Mouse (Mus musculus) limb, embryonic 14.5 days (tissue): Measurements from ENCODE around the gene Dtx2. TPM values are rescaled to one million over a fixed set of nuclear protein-coding genes. Genes with fewer than 3 reads are reported as not detected.

Experiments used
- ATAC-seq: fragments of 200-750 bp; cut with Nextera tagmentation; 2 replicates; pipeline ENCODE4 v1.8.0; 2017; ENCODE audit warnings: low read depth, moderate number of reproducible peaks, moderate TSS enrichment; ENCODE audit not compliant: low FRiP score
- DNase-seq: peaks from one replicate; pipeline ENCODE4 v3.0.0-alpha.2; 2015; ENCODE audit warnings: low spot score
- H3K27ac ChIP-seq: fragments of 300-500 bp; sonication (generic); replicated peaks from 2 replicates; pipeline ENCODE4 v1.5.1; 2014; ENCODE audit warnings: low read depth, mild to moderate bottlenecking, low read length, moderate library complexity, mixed read lengths
- H3K27me3 ChIP-seq: fragments of 300-500 bp; sonication (generic); 2 replicates; pipeline ENCODE4 v1.6.1; 2014; ENCODE audit warnings: low read length, mixed read lengths; ENCODE audit not compliant: control insufficient read depth, insufficient read depth
- H3K36me3 ChIP-seq: fragments of 300-500 bp; sonication (generic); 2 replicates; pipeline ENCODE4 v1.6.1; 2014; ENCODE audit warnings: mild to moderate bottlenecking, low read length, moderate library complexity, mixed read lengths; ENCODE audit not compliant: control insufficient read depth, insufficient read depth
- H3K4me1 ChIP-seq: fragments of 300-500 bp; sonication (generic); 2 replicates; pipeline ENCODE4 v1.6.1; 2014; ENCODE audit warnings: antibody characterized with exemption, low read length, mixed read lengths; ENCODE audit not compliant: control insufficient read depth, insufficient read depth
- H3K4me2 ChIP-seq: fragments of 300-500 bp; sonication (generic); replicated peaks from 2 replicates; pipeline ENCODE4 v1.6.1; 2014; ENCODE audit warnings: low read depth, mild to moderate bottlenecking, low read length, moderate library complexity; ENCODE audit not compliant: severe bottlenecking
- H3K4me3 ChIP-seq: fragments of 300-500 bp; sonication (generic); replicated peaks from 2 replicates; pipeline ENCODE4 v1.5.1; 2014; ENCODE audit warnings: low read length
- H3K9ac ChIP-seq: fragments of 300-500 bp; sonication (generic); 2 replicates; pipeline ENCODE4 v1.6.1; 2014; ENCODE audit warnings: mild to moderate bottlenecking, low read depth, low read length, moderate library complexity; ENCODE audit not compliant: severe bottlenecking
- H3K9me3 ChIP-seq: fragments of 300-500 bp; sonication (generic); 2 replicates; pipeline ENCODE4 v1.6.1; 2016; ENCODE audit warnings: low read length; ENCODE audit not compliant: control insufficient read depth
- POLR2A ChIP-seq: fragments of 200-500 bp; IDR thresholded peaks from 2 replicates; pipeline ENCODE4 v1.8.0; 2012; ENCODE audit warnings: inconsistent platforms, mild to moderate bottlenecking, moderate library complexity, borderline replicate concordance; ENCODE audit not compliant: insufficient read depth, insufficient read length; ENCODE audit errors: extremely low read depth
- WGBS: fragments of 180-500 bp; shearing (Covaris S2); extraction: QIAGEN DNeasy Blood & Tissue Kit; methylation state at CpG from one replicate; pipeline ENCODE4 v1.1.7; 2014; 5-methylcytosine and 5-hydroxymethylcytosine counted together
- polyA plus RNA-seq, 2 experiments: library from polyadenylated mRNA; depleted of rRNA in 1 of 2; stranded (reverse) in 1 of 2; unstranded in 1 of 2; fragments of >200 nt; fragmentation: Nextera tagmentation in 1 of 2; extraction: Ambion mirVana in 1 of 2; gene quantifications; 2 replicates each; pipeline versions ENCODE4 v1.2.1 to v1.2.3; 2012 to 2014

The Dtx2 gene
- polyA plus RNA-seq, 2 experiments: 28.5 to 29.5 TPM

DNA sequence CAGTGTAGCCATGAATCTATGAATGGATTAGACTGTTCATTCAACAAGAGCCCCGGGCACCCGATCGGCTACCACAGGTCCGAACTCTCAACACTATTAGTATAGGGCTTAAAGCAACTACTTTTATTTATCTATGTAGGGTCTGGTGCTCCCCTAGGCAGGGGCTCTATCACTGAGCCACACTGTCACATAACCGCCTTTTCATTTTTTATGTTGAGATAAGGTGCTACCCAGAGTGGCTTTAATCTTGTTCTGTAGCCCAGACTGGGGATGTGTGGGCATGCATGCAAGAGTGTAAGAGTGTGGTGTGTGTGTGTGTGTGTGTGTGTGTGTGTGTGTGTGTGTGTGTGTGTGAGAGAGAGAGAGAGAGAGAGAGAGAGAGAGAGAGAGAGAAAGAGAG, 83.5 kb downstream of the Dtx2 start:
- no peak overlapping the region for H3K4me2 ChIP-seq
- DNase-seq (no peak), ATAC-seq (no peak)
- no peak overlapping the region for H3K9ac ChIP-seq
- H3K4me3 ChIP-seq: no peak overlapping the region
- H3K27me3 ChIP-seq: no peaks in the 10 kb centered on the region
- TF ChIP-seq POLR2A: no peak
- H3K4me1 ChIP-seq: 0 out of 2 replicates have a peak, but pooled peaks cover 6% of the 10 kb centered on the region
- no peaks in the 10 kb centered on the region for H3K36me3 ChIP-seq
- no peak overlapping the region for H3K27ac ChIP-seq
- no peaks in the 10 kb centered on the region for H3K9me3 ChIP-seq
- 98% methylated on average over 5 of the region's 5 CpGs for WGBS

DNA sequence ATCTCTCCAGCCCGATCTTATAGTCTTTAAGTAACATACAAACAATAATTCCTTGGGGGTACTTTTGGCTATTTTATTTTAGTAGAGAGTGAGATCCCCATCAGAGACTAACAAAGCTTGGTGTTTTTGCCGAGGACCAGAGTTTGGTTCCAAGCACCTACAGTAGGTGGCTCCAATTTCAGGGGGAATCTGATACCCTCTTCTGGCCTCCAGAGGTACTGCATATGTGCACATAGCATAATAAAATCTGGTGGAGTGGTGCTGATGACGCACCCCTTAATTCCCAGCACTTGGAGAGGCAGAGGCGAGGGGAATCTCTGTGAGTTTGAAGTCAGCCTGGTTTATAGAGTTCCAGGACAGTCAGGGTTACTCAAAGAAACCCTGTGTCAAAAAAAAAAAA, 87.7 kb downstream of the Dtx2 start:
- peaks cover 9% of the 10 kb centered on the region; the same call in 1 of the 2 replicates for H3K4me1 ChIP-seq
- DNase-seq (no peak), ATAC-seq (no peak)
- no peak overlapping the region for H3K4me2 ChIP-seq
- TF ChIP-seq POLR2A: no peak
- no peaks in the 10 kb centered on the region for H3K9me3 ChIP-seq
- H3K4me3 ChIP-seq: no peak overlapping the region
- no peak overlapping the region for H3K27ac ChIP-seq
- H3K36me3 ChIP-seq: no peaks in the 10 kb centered on the region
- 76% methylated on average over 4 of the region's 4 CpGs for WGBS
- no peaks in the 10 kb centered on the region for H3K27me3 ChIP-seq
- no peak overlapping the region for H3K9ac ChIP-seq

Other genes starting within 250 kb of the Dtx2 start
- gene Styxl1, start 216.4 kb upstream of the Dtx2 start, polyA plus RNA-seq (2012; rRNA removed): 0.08 and 0.10 TPM in 2 replicates
- gene Styxl1, start 216.4 kb upstream of the Dtx2 start, polyA plus RNA-seq (2014; fragmentation: Nextera tagmentation; extraction: Ambion mirVana): 0.15 TPM in 1 of 2 replicates, not detected in the other
- 339 and 354 TPM in 2 replicates for gene Mdh2, start 216.3 kb upstream of the Dtx2 start, polyA plus RNA-seq (2012; rRNA removed)
- gene Mdh2, start 216.3 kb upstream of the Dtx2 start, polyA plus RNA-seq (2014; fragmentation: Nextera tagmentation; extraction: Ambion mirVana): 429 and 442 TPM in 2 replicates
- 0.53 and 0.55 TPM in 2 replicates for gene Srrm3, start 187.9 kb upstream of the Dtx2 start, polyA plus RNA-seq (2012; rRNA removed)
- gene Srrm3, start 187.9 kb upstream of the Dtx2 start, polyA plus RNA-seq (2014; fragmentation: Nextera tagmentation; extraction: Ambion mirVana): 0.07 and 0.12 TPM in 2 replicates
- gene Hspb1, start 106.9 kb upstream of the Dtx2 start, polyA plus RNA-seq (2012; rRNA removed): 326 and 338 TPM in 2 replicates
- 433 and 574 TPM in 2 replicates for gene Hspb1, start 106.9 kb upstream of the Dtx2 start, polyA plus RNA-seq (2014; fragmentation: Nextera tagmentation; extraction: Ambion mirVana)
- 83.6 and 91.3 TPM in 2 replicates for gene Ywhag, start 60.2 kb upstream of the Dtx2 start, polyA plus RNA-seq (2012; rRNA removed)
- gene Ywhag, start 60.2 kb upstream of the Dtx2 start, polyA plus RNA-seq (2014; fragmentation: Nextera tagmentation; extraction: Ambion mirVana): 72.9 and 76.9 TPM in 2 replicates
- 6.6 and 7.2 TPM in 2 replicates for gene Ssc4d, start 20.3 kb upstream of the Dtx2 start, polyA plus RNA-seq (2012; rRNA removed)
- 2.6 and 3.2 TPM in 2 replicates for gene Ssc4d, start 20.3 kb upstream of the Dtx2 start, polyA plus RNA-seq (2014; fragmentation: Nextera tagmentation; extraction: Ambion mirVana)
- 0.32 and 0.38 TPM in 2 replicates for gene Zp3, start 14.7 kb upstream of the Dtx2 start, polyA plus RNA-seq (2012; rRNA removed)
- 0.37 and 0.40 TPM in 2 replicates for gene Zp3, start 14.7 kb upstream of the Dtx2 start, polyA plus RNA-seq (2014; fragmentation: Nextera tagmentation; extraction: Ambion mirVana)
- 0.15 and 1.1 TPM in 2 replicates for gene Upk3b, start 43.7 kb downstream of the Dtx2 start, polyA plus RNA-seq (2012; rRNA removed)
- 0.28 and 0.74 TPM in 2 replicates for gene Upk3b, start 43.7 kb downstream of the Dtx2 start, polyA plus RNA-seq (2014; fragmentation: Nextera tagmentation; extraction: Ambion mirVana)
- gene Upk3bl, start 59.7 kb downstream of the Dtx2 start, polyA plus RNA-seq (2012; rRNA removed): 3.0 and 7.5 TPM in 2 replicates
- 11.5 and 14.1 TPM in 2 replicates for gene Upk3bl, start 59.7 kb downstream of the Dtx2 start, polyA plus RNA-seq (2014; fragmentation: Nextera tagmentation; extraction: Ambion mirVana)
- gene Rasa4, start 89.1 kb downstream of the Dtx2 start, polyA plus RNA-seq (2012; rRNA removed): 29.4 and 35.0 TPM in 2 replicates
- 14.1 and 17.1 TPM in 2 replicates for gene Rasa4, start 89.1 kb downstream of the Dtx2 start, polyA plus RNA-seq (2014; fragmentation: Nextera tagmentation; extraction: Ambion mirVana)
- gene Polr2j, start 121.8 kb downstream of the Dtx2 start, polyA plus RNA-seq (2012; rRNA removed): 148 and 156 TPM in 2 replicates
- 245 and 251 TPM in 2 replicates for gene Polr2j, start 121.8 kb downstream of the Dtx2 start, polyA plus RNA-seq (2014; fragmentation: Nextera tagmentation; extraction: Ambion mirVana)
- gene Lrwd1, start 141.3 kb downstream of the Dtx2 start, polyA plus RNA-seq (2012; rRNA removed): 59.4 and 71.7 TPM in 2 replicates
- gene Lrwd1, start 141.3 kb downstream of the Dtx2 start, polyA plus RNA-seq (2014; fragmentation: Nextera tagmentation; extraction: Ambion mirVana): 31.1 and 33.6 TPM in 2 replicates
- 20.0 and 28.9 TPM in 2 replicates for gene Alkbh4, start 141.3 kb downstream of the Dtx2 start, polyA plus RNA-seq (2012; rRNA removed)
- gene Alkbh4, start 141.3 kb downstream of the Dtx2 start, polyA plus RNA-seq (2014; fragmentation: Nextera tagmentation; extraction: Ambion mirVana): 15.0 and 16.1 TPM in 2 replicates
- 13.7 and 18.4 TPM in 2 replicates for gene Orai2, start 175.9 kb downstream of the Dtx2 start, polyA plus RNA-seq (2012; rRNA removed)
- 9.0 and 10.2 TPM in 2 replicates for gene Orai2, start 175.9 kb downstream of the Dtx2 start, polyA plus RNA-seq (2014; fragmentation: Nextera tagmentation; extraction: Ambion mirVana)
- 20.4 and 32.4 TPM in 2 replicates for gene Prkrip1, start 204.2 kb downstream of the Dtx2 start, polyA plus RNA-seq (2012; rRNA removed)
- gene Prkrip1, start 204.2 kb downstream of the Dtx2 start, polyA plus RNA-seq (2014; fragmentation: Nextera tagmentation; extraction: Ambion mirVana): 52.3 and 53.0 TPM in 2 replicates